Mouse (Mus musculus): Measurements from ENCODE around the gene D630023F18Rik. TPM values are rescaled to one million over a fixed set of nuclear protein-coding genes. Genes with fewer than 3 reads are reported as not detected.

Gene D630023F18Rik
- polyA plus RNA-seq (2012; rRNA removed) = 2.2 and 3.1 TPM in 2 replicates

GRCm38 (mm10) chr1:65122574-65123372 is at the start of gene D630023F18Rik:
TSS of gene D630023F18Rik (minus strand) at chr1:65123214.
- Histone ChIP-seq H3K27ac (ENCODE audit: insufficient read depth, low read length) (no peak within 1 kb of the TSS), H3K4me1 (ENCODE audit: control insufficient read depth, insufficient read depth, low read length) (no peaks in the 10 kb centered on the region), H3K27me3 (ENCODE audit: control insufficient read depth, insufficient read depth, low read length) (no peaks in the 10 kb centered on the region), H3K4me3 (replicated peaks; ENCODE audit: insufficient read depth, low read depth, low read length) (peak within 1 kb of the TSS; percentile 77)
- TF ChIP-seq CTCF (IDR thresholded peaks at IDR 0.05; ENCODE audit: borderline replicate concordance, insufficient read depth, low read depth, low read length) = no peak
- TF ChIP-seq POLR2A (IDR thresholded peaks at IDR 0.05; ENCODE audit: borderline replicate concordance, insufficient read depth, low read length) = no peak
- DNase-seq = peak in 1 of 2 experiments; percentile 7
- WGBS = 11% methylated on average over 9 of the region's 9 CpGs

GRCm38 (mm10) chr1:65171579-65171978 is 48.6 kb upstream of the D630023F18Rik start:
- no peak for DNase-seq
- no peaks in the 10 kb centered on the region for H3K4me1 ChIP-seq (ENCODE audit: control insufficient read depth, insufficient read depth, low read length)
- H3K27ac ChIP-seq (ENCODE audit: insufficient read depth, low read length) = no peak overlapping the region
- TF ChIP-seq CTCF (IDR thresholded peaks at IDR 0.05; ENCODE audit: borderline replicate concordance, insufficient read depth, low read depth, low read length) (no peak), POLR2A (IDR thresholded peaks at IDR 0.05; ENCODE audit: borderline replicate concordance, insufficient read depth, low read length) (no peak)
- no peaks in the 10 kb centered on the region for H3K27me3 ChIP-seq (ENCODE audit: control insufficient read depth, insufficient read depth, low read length)
- 80% methylated on average over 4 of the region's 4 CpGs for WGBS
- no peak overlapping the region for H3K4me3 ChIP-seq (replicated peaks; ENCODE audit: insufficient read depth, low read depth, low read length)

- Histone ChIP-seq H3K4me1 (ENCODE audit: control insufficient read depth, insufficient read depth, low read length) (no peaks in the 10 kb centered on the region), H3K27ac (ENCODE audit: insufficient read depth, low read length) (no peak overlapping the region), H3K4me3 (replicated peaks; ENCODE audit: insufficient read depth, low read depth, low read length) (no peak overlapping the region), H3K27me3 (ENCODE audit: control insufficient read depth, insufficient read depth, low read length) (no peaks in the 10 kb centered on the region)
- TF ChIP-seq CTCF (IDR thresholded peaks at IDR 0.05; ENCODE audit: borderline replicate concordance, insufficient read depth, low read depth, low read length) = no peak
- no peak for TF ChIP-seq POLR2A (IDR thresholded peaks at IDR 0.05; ENCODE audit: borderline replicate concordance, insufficient read depth, low read length)
- 83% methylated on average over 5 of the region's 5 CpGs for WGBS
- no peak for DNase-seq
Measured at GRCm38 (mm10) chr1:65169947-65170346, 46.9 kb upstream of the D630023F18Rik start.

- TF ChIP-seq POLR2A (IDR thresholded peaks at IDR 0.05; ENCODE audit: borderline replicate concordance, insufficient read depth, low read length) = no peak
- TF ChIP-seq CTCF (IDR thresholded peaks at IDR 0.05; ENCODE audit: borderline replicate concordance, insufficient read depth, low read depth, low read length) = no peak
- Histone ChIP-seq H3K4me3 (replicated peaks; ENCODE audit: insufficient read depth, low read depth, low read length) (no peak overlapping the region), H3K27me3 (ENCODE audit: control insufficient read depth, insufficient read depth, low read length) (no peaks in the 10 kb centered on the region), H3K27ac (ENCODE audit: insufficient read depth, low read length) (no peak overlapping the region), H3K4me1 (ENCODE audit: control insufficient read depth, insufficient read depth, low read length) (no peaks in the 10 kb centered on the region)
- 93% methylated on average over 7 of the region's 7 CpGs for WGBS
- no peak for DNase-seq
Measured at GRCm38 (mm10) chr1:65169536-65169935, 46.5 kb upstream of the D630023F18Rik start.

GRCm38 (mm10) chr1:65167496-65167895 is 44.5 kb upstream of the D630023F18Rik start:
- no peaks in the 10 kb centered on the region for H3K4me1 ChIP-seq (ENCODE audit: control insufficient read depth, insufficient read depth, low read length)
- DNase-seq = no peak
- H3K27ac ChIP-seq (ENCODE audit: insufficient read depth, low read length) = no peak overlapping the region
- no peaks in the 10 kb centered on the region for H3K27me3 ChIP-seq (ENCODE audit: control insufficient read depth, insufficient read depth, low read length)
- TF ChIP-seq CTCF (IDR thresholded peaks at IDR 0.05; ENCODE audit: borderline replicate concordance, insufficient read depth, low read depth, low read length) (no peak), POLR2A (IDR thresholded peaks at IDR 0.05; ENCODE audit: borderline replicate concordance, insufficient read depth, low read length) (no peak)
- WGBS = 80% methylated on average over 1 of the region's 1 CpGs
- no peak overlapping the region for H3K4me3 ChIP-seq (replicated peaks; ENCODE audit: insufficient read depth, low read depth, low read length)

- DNase-seq = no peak
- no peak overlapping the region for H3K4me3 ChIP-seq (replicated peaks; ENCODE audit: insufficient read depth, low read depth, low read length)
- no peak overlapping the region for H3K27ac ChIP-seq (ENCODE audit: insufficient read depth, low read length)
- H3K27me3 ChIP-seq (ENCODE audit: control insufficient read depth, insufficient read depth, low read length) = no peaks in the 10 kb centered on the region
- whole genome bisulfite sequencing = 100% methylated on average over 1 of the region's 1 CpGs
- no peaks in the 10 kb centered on the region for H3K4me1 ChIP-seq (ENCODE audit: control insufficient read depth, insufficient read depth, low read length)
- TF ChIP-seq CTCF (IDR thresholded peaks at IDR 0.05; ENCODE audit: borderline replicate concordance, insufficient read depth, low read depth, low read length) = no peak
- TF ChIP-seq POLR2A (IDR thresholded peaks at IDR 0.05; ENCODE audit: borderline replicate concordance, insufficient read depth, low read length) = no peak
Measured at GRCm38 (mm10) chr1:65162210-65162609, 39.2 kb upstream of the D630023F18Rik start.

- 94% methylated on average over 5 of the region's 5 CpGs for WGBS
- Histone ChIP-seq H3K27me3 (ENCODE audit: control insufficient read depth, insufficient read depth, low read length) (no peaks in the 10 kb centered on the region), H3K27ac (ENCODE audit: insufficient read depth, low read length) (no peak overlapping the region), H3K4me1 (ENCODE audit: control insufficient read depth, insufficient read depth, low read length) (no peaks in the 10 kb centered on the region), H3K4me3 (replicated peaks; ENCODE audit: insufficient read depth, low read depth, low read length) (no peak overlapping the region)
- no peak for DNase-seq
- TF ChIP-seq CTCF (IDR thresholded peaks at IDR 0.05; ENCODE audit: borderline replicate concordance, insufficient read depth, low read depth, low read length) (no peak), POLR2A (IDR thresholded peaks at IDR 0.05; ENCODE audit: borderline replicate concordance, insufficient read depth, low read length) (no peak)
Measured at GRCm38 (mm10) chr1:65156111-65156510, 33.1 kb upstream of the D630023F18Rik start.

- H3K27me3 ChIP-seq (ENCODE audit: control insufficient read depth, insufficient read depth, low read length) = no peaks in the 10 kb centered on the region
- no peak overlapping the region for H3K27ac ChIP-seq (ENCODE audit: insufficient read depth, low read length)
- DNase-seq = no peak
- no peaks in the 10 kb centered on the region for H3K4me1 ChIP-seq (ENCODE audit: control insufficient read depth, insufficient read depth, low read length)
- H3K4me3 ChIP-seq (replicated peaks; ENCODE audit: insufficient read depth, low read depth, low read length) = no peak overlapping the region
- no peak for TF ChIP-seq POLR2A (IDR thresholded peaks at IDR 0.05; ENCODE audit: borderline replicate concordance, insufficient read depth, low read length)
- no peak for TF ChIP-seq CTCF (IDR thresholded peaks at IDR 0.05; ENCODE audit: borderline replicate concordance, insufficient read depth, low read depth, low read length)
Measured at GRCm38 (mm10) chr1:65154814-65155213, 31.8 kb upstream of the D630023F18Rik start.
